Mouse (Mus musculus) common myeloid progenitor, adult 5-6 weeks (primary cell): ENCODE data around the gene Aspg. TPM values are rescaled to one million over a fixed set of nuclear protein-coding genes. Genes with fewer than 3 reads are reported as not detected.

Source experiments
- ATAC-seq: replicated peaks from 2 replicates; pipeline ENCODE4 v1.8.0; 2016; ENCODE audit warnings: low read depth, mild to moderate bottlenecking, moderate TSS enrichment, inconsistent platforms; ENCODE audit not compliant: poor library complexity, severe bottlenecking
- total RNA-seq: library from RNA; stranded (forward); fragments of 200-1000, 187-1606 nt; gene quantifications from 2 replicates; pipeline ENCODE4 v1.2.3, GENCODE M21; 2017

Aspg gene
- total RNA-seq, 1 experiment from 2014 or later, result not detected

DNA sequence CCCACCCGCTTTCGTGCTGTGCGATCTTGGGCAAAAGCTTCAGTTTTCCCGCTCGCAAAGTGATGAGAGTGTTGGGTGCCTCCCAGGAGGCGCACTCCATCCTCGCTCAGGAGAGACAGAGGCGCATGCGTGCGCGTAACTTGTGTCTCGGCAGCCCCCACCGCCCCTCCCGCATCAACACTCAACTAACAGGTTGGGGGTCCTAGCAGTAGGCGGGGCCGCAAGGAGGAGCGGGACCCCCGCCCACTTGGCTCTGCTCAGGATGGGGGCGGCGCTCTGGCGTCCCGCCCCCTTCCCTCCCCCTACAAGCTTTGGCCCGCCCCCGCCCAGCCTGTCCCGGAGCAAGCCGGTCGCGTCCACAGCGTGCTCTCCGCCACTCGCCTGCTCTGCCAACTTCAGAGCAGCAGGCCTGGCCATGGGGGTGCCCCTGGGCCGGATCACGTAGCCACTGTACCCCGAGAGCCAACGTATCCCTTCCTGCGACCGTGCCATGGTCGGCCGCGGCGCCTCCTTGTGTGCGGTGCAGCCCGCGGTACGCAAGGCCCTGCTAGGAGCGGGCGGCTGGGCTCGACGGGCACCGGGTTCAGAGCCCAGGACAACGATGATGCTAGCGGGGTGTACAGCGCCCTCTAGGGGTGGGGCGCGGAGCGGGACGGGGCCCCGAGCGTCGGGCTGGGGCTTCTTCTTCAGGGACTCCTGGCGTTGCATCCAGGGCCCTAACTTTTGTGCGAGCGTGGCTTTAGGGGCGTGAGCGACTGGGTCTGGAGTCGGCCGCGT, 39.6 kb downstream of the Aspg start, which contains the start of gene Kif26a:
Kif26a (plus strand) TSS at position 334 of the 777 bp plus-strand sequence.
- peak; percentile 34 for ATAC-seq

DNA sequence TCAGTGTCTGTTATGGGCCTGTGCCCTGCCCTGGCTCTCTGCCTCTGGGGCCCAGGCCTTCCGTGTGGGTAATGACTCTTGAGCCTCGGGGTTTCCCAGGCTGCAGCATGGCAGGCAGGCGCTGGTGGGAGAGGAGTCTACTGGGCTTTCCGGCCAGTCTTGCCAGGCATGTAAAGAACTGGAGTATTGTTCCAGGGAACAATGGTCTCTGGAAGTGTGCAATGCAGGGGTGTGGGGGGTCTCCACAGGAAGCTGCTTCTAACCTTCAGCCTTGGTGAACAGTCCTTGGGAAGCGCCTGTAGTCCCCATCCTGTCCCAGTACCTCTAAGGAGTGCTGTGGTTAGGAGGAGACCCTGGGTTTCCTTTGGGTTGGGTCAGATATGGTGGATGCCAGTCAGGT, 40.9 kb downstream of the Aspg start:
- no peak for ATAC-seq

GRCm38 (mm10) chr12:112150011-112150410, 43.5 kb downstream of the Aspg start:
- no peak for ATAC-seq

- ATAC-seq, result no peak
Observed at GRCm38 (mm10) chr12:112151244-112151979, 44.9 kb downstream of the Aspg start.

- ATAC-seq, result no peak
Observed at GRCm38 (mm10) chr12:112151980-112152362, 45.5 kb downstream of the Aspg start.

DNA sequence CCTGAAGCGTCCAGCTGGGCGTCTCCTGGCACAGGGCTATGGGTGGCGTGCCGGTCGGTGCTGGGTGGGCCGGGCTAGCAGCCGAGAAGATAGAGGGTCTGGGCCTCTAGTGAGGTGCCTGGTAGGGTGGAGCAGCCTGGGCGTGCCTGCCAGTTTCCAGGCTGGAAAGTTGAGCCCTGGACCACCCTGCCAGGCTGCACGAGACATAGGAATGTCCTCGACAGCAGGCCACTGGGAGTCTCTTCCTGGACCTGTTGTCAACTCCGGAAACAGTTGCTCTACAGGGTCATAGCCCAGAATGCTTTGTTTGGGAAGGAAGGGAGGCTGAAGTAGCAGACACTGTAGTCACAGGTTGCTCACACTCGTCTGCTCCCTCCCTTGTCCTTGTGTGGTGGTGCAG, 47.1 kb downstream of the Aspg start:
- ATAC-seq, result no peak

DNA sequence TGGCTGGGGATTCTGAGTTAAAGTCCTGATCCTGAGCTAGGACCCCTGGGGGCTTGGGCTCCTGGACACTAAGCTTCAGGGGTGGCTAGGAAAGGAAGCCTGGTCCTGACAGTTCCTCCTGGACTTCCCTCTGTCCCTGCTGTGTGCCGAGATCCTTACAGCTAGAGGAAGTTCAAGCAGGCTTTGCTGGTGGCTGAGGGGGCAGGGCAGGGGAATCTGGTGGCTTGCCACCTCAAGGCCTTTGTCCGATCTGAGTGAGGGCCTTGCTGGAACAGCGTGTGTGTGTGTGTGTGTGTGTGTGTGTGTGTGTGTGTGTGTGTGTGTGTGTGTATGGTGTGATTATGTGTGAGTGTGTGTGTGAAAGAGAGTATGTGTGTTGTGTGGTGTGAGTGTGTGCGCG, 48.0 kb downstream of the Aspg start:
- ATAC-seq, result no peak

DNA sequence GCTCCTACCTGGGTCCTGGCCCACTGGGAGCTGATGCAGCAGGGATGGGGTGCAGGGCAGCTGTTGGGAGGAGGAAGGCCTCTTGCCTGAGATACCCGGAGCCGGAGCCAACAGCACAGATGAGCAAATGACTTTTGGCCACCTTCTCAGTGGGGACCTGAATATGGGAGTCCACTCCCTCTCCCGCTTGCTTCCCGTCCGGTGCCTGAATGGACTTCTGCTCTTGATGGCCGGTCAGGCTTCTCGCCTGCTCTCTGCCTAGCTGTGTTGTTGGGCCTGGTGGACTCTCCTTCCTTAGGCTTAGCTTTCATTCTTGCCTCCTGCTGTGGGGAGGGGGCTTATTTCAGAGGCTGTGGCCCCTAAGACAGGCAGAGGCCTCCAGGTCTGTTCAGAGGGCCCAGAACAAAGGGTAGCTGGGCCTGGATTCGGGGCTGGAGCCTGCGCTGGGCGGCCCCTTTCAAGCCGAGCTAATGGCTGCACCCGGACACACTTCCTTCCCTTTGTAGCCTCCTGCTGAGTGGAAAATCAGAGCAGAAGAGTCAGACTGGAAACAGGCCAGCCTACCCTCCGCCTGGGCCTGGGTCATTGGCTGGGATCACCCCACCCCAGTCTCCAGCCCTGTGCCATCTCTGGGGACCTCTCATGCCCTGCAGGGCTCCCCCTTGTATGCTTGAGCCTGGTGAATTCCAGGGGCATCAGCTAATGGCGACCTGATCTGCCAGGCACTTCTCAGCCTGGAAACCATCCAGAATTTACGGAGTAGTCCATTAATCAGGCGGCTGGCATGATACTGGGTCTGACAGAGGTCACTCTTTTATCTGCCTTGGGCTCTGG, 49.0 kb downstream of the Aspg start:
- no peak for ATAC-seq

GRCm38 (mm10) chr12:112156804-112157203, 50.3 kb downstream of the Aspg start:
- ATAC-seq, result no peak

GRCm38 (mm10) chr12:112158246-112158645, 51.8 kb downstream of the Aspg start:
- ATAC-seq, result no peak

- no peak for ATAC-seq
Observed at GRCm38 (mm10) chr12:112158784-112159183, 52.3 kb downstream of the Aspg start.

- ATAC-seq, result no peak
Observed at GRCm38 (mm10) chr12:112163981-112164839, 57.7 kb downstream of the Aspg start.

- no peak for ATAC-seq
Observed at GRCm38 (mm10) chr12:112164840-112165219, 58.4 kb downstream of the Aspg start.

DNA sequence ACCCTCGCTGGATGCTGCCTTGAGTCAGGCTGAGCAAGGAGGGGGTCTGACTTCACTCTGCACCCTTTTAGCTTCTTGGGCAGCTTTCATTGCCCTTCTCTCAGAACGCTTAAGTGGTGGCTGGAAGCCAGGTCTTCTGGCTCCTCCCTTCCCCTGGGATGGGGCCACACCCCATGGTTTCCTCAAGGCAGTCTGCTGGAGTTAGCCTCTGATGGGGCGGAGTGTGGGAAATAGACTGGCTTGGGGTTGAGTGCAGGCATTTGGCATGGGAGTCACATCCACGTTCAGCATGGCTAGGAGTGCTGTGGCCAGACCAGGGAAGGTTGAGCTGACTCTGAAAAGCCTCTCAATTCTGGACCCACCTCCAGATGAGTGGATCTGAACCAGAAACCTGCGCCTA, 62.8 kb downstream of the Aspg start:
- no peak for ATAC-seq

DNA sequence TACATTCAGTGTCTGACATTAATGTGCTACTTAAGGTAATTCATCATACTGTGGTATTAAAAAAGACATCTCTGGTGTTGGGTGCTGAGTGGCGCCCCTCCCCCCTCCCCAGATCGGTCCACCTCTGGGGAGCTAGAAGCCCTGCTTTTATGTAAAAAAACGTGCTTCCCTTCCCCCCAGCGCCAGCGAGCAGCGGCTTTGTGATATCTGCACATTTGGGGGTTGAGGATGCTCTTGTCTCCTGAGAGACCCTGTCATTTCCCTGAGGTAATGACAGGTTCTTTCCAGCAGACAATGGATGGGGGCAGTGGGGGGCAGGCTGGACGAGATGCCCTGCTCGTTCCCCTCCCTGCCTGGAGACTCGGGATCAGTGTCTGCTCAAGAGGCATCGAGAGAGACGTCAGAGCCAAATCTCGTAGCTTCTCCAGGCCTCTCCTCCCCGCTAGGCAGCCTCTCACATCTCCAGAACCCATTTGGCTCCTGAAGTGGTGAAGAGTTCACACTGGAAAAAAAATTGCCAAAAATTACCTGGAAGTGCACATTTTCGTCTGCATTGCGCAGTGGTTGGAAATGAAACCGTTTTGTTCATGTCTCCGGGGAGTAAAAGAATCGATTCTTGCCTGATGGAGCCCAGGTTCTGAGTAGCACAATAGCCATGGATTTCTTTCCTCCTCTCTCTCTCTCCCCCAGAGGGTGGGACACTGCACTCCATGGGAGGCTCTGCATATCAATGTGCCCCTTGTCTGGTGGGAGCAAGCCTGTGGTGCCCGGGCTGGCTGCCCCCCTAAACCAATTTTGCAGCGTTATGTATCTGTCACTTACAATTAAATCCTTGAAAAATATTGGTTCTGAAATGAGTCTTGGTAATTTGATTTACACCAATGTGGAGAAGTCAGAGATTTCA, 64.4 kb downstream of the Aspg start:
- ATAC-seq, result no peak

DNA sequence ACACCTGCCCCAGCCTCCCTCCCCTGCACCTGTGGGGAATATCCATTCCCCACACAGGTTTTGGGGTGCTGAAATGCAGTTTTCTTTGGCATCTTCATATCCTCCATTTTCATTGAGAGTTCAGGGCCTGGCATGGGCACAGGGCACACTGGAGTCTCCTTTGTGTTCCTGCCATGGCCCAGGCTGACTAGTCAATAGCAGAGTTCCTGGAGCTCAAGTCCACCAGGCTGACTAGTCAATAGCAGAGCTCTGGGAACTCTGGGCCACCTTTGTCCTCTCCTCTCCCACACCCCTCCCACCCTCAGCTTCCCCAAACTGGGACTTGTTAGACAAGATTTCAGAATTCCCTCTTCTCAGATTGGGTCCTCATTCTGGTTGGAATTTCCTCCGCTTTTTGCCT, 65.2 kb downstream of the Aspg start:
- ATAC-seq, result no peak

DNA sequence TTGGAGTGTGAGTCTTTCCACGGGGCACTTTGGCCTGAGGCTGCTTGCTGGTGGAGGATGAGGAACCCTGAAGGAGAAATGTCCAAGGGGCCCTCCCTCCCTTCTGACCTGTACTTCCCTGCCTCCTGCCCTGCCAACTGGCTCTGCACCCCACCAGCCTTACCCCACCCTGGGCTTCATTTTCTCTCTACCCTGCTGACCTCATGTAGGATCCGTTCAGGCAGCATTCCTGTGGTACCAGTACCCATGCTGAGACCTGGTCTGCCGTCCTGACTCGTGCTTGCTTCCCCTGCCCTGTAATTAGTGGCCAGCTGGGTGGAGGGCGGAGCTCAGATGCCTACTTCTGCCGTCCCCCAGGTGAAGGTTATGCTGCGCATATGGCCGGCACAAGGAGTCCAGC, 65.7 kb downstream of the Aspg start:
- ATAC-seq, result no peak
